Mouse (Mus musculus): Measurements from ENCODE around the gene Cyb5d1.

The Cyb5d1 gene

DNA sequence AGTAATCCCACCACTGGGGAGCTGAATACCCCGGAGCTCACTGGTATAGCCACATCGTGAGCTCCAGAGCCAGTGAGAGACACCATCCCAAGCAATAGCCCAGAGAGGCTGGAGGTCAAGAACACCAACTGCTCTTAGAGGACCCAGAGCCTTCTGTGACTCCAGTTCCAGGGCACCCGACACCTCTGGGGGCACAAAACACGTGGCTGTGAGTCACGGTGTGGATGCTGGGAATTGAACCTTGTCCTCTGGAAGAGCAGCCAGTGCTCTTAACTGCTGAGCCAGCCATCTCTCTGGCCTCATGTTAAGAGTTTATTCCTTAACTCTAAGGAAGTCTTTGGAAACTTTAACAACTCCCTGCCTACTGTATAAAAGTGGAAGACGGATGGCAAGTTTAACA lies 10.5 kb downstream of the Cyb5d1 start:
- POLR2A ChIA-PET: interaction anchor here in 2 of 4 experiments (0.8 to 1.6 kb wide), 3 partner anchors 8 to 150 kb away, joined by 3 read pairs; partner anchors contain the start of gene Cyb5d1 (in 1 of the 2)
- CTCF ChIA-PET: no interaction called here

DNA sequence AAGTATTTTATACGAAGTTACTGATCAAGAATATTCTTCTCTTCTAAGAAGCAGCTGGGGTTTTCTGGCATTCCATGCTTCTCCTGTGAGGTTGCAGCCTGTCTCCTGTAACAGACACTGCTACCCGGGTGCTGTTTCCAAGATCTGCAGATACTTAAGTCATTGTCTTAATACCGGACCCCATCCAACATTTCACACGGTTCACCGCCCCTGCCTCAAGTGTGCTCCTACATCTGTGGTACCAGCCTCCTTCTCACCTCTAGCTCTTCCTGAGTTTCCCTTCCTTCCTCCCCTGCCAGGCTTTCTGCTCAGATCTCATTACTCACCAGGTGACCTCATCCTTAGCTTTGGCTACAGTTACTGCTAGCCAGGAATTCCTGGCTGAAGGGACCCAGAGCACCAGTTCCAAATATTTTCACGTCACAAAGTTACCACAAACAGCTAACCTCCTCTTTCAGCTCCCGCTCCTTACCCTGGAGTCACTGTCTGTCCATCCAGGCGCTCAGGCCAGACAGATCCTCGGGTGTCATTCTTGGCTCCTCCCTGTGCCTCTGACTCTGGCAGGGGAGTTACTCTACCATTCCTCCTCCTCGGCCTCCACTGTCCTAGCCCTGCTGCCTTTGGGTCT lies 12.8 kb downstream of the Cyb5d1 start:
- POLR2A ChIA-PET: interaction anchor here in 3 of 4 experiments (0.5 to 1.9 kb wide), 7 partner anchors 13 to 259 kb away, joined by 3 to 8 read pairs (median 3); partner anchors contain the start of genes Cntrob (in 1 of the 3), Cyb5d1 (in 1 of the 3), Efnb3 (in 1 of the 3) and Trappc1 (in 1 of the 3)
- CTCF ChIA-PET: interaction anchor here in 2 of 4 experiments (0.6 to 2.3 kb wide), 3 partner anchors 34 to 131 kb away, joined by 3 to 7 read pairs (median 6); no protein-coding TSS in a partner anchor

DNA sequence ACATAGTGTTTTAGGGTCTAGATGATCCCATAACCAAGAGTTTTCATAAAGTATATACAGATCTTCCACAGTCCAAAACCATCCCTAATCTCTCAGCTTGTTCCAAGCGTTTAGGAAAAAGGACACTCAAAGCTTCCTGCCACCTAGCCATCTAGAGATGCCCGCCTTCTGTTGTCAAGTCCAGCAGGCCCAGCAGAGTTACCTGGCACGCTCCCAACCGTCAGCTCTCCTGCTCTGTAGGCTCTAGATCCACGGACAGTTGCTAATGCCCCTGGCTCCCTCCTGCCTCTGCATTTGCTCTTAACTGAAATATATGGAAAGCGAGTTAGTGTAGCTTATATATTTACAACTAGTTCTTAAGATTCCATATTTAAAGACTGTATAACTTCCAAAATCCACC lies 14.1 kb downstream of the Cyb5d1 start:
- ChIA-PET CTCF (interaction anchor here in 1 of 4 experiments (0.7 to 2.3 kb wide), 2 partner anchors 110 to 112 kb away, joined by 3 to 6 read pairs; no protein-coding TSS in a partner anchor), POLR2A (interaction anchor here in 2 of 4 experiments (0.7 to 1.9 kb wide), 11 partner anchors 9 to 146 kb away, joined by 3 to 8 read pairs (median 4); partner anchors contain the start of genes Cyb5d1 (in 2 of the 2), Cntrob (in 1 of the 2), Naa38 (in 1 of the 2) and Trappc1 (in 1 of the 2))

DNA sequence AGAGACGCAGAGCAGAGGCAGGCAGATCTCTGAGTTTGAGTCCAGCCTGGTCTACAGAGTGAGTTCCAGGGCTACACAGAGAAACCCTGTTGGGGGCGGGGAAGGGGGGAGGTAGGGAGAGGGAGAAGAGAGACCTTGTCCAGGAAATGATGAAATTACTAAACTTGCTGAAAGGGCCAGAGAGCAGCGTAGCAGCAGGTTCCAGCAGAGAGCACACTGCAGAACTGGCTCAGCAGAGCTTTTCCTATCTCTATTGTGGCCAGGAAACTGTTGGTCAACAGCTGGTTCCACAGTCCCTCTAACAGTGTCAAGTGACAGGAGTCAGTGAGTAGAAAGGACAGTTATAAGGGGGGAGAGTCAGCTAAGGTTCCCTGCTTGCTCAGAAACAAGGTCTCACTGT lies 15.8 kb downstream of the Cyb5d1 start:
- ChIA-PET POLR2A (interaction anchor here in 2 of 4 experiments (0.7 to 1.4 kb wide), 4 partner anchors 30 to 201 kb away, joined by 3 to 7 read pairs (median 4); partner anchors contain the start of gene Kcnab3 (in 1 of the 2)), CTCF (interaction anchor here in 2 of 4 experiments (0.5 to 0.8 kb wide), 4 partner anchors 17 to 130 kb away, joined by 3 read pairs; no protein-coding TSS in a partner anchor)

DNA sequence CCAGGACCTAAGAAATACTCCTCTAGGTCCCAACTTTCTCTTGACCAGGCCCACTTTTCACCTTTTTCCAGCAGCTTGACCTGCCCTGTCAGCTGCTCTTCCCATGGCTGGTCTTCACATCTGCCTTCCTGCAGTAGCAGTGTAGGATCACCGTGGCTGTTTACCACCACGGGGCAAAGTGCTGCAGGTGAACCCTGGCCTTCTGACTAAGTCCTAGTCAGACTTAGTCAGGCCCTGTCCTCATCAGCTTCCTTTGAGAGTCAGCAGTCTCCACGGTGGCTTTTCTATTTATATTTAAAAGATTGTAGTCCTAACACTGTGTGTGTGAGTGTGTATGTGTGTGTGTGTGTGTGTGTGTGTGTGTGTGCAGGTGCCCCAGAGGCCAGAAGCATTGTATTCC lies 17.7 kb downstream of the Cyb5d1 start:
- ChIA-PET POLR2A (interaction anchor here in 1 of 4 experiments (0.6 to 0.8 kb wide), 2 partner anchors 52 to 206 kb away, joined by 3 read pairs; partner anchors contain the start of gene Kcnab3), CTCF (interaction anchor here in 3 of 4 experiments (0.6 to 1.2 kb wide), 5 partner anchors 97 to 348 kb away, joined by 3 read pairs; no protein-coding TSS in a partner anchor)

DNA sequence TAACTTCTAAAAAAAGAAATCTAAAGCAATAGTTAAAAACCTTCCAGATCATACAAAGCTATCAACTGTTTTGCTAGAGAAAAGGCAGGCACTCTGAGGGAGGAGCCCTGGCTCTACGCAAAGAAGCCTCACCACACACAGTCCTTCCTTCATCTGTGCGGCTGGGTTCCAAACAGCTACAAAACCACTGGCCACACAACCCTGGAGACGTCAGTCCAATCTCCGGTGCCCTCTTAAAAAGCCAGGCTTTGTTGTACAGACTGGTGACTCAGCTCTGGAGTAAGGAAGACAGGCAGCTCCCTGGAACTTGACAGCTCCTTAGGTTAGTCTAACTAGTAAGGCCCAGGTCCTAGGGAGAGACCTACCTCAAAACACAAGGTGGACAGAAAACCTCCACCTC lies 19.8 kb downstream of the Cyb5d1 start:
- ChIA-PET POLR2A (interaction anchor here in 3 of 4 experiments (0.5 to 1.4 kb wide), 4 partner anchors 9 to 220 kb away, joined by 3 to 6 read pairs (median 4); partner anchors contain the start of gene Kcnab3 (in 1 of the 3)), CTCF (interaction anchor here in 2 of 4 experiments (0.7 to 1.0 kb wide), 2 partner anchors 13 to 138 kb away, joined by 3 to 6 read pairs; no protein-coding TSS in a partner anchor)

DNA sequence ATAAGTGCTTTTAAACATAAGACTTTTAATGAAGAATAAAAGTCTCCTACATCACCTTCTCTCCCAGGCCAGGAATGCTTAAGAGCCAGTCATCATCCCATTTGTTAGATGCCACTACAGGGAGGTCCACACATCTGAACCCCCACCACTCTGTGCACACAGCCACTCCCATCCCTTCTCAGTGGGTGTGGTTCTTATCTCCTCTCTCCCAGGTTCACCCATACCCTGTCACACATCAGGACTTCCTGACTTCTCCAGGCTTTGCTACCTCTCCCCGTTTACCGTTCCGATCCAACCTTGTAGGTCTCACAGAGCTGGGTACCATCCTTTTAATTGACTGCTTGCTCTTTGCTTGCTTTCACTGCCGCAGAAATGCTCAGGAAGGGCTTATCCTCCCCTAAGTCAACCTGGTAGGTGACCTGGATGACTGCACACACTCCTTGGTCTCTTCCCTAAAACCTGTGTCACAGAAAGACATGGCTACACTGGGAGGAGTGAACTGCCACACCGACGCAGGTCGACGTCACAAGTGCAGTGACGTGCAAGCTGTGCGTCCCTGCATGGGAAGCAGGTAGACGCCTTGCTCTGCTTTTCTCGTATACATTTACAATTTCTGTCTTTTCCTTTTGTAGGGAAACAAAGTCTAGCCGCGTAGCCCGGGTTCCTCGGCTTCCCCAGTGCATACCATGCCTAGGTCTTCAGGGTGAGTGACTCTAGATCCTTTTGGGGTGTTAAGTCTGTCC lies 22.0 kb downstream of the Cyb5d1 start:
- CTCF ChIA-PET: interaction anchor here in 3 of 4 experiments (0.5 to 2.2 kb wide), 10 partner anchors 10 to 140 kb away, joined by 3 to 8 read pairs (median 5); partner anchors contain the start of genes Cyb5d1 (in 1 of the 3) and Naa38 (in 1 of the 3)
- POLR2A ChIA-PET: interaction anchor here in 3 of 4 experiments (0.8 to 1.8 kb wide), 11 partner anchors 10 to 116 kb away, joined by 3 to 6 read pairs (median 3); partner anchors contain the start of genes Cntrob (in 2 of the 3), Trappc1 (in 2 of the 3), Cyb5d1 (in 1 of the 3) and Naa38 (in 1 of the 3)

DNA sequence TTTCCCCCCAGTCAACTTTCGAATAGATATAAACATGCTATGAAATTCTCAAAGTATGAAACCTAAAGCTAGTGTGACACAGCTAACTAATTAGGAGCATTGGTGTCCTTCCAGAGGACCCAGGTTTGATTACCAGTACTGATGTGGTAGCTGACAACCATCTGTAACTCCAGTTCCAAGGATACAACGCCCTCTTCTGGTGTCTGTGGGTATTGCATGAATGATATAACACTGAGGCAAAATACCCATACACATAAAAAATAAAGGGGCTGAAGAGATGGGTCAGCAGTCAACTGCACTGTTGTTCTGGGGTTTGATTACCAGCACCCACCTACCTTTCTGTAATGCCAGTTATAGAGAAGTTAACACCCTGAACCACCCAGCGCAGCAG lies 22.7 kb downstream of the Cyb5d1 start:
- POLR2A ChIA-PET: interaction anchor here in 2 of 4 experiments (0.7 to 1.8 kb wide), 12 partner anchors 8 to 116 kb away, joined by 3 to 6 read pairs (median 3); partner anchors contain the start of genes Cntrob (in 2 of the 2), Trappc1 (in 2 of the 2), Cyb5d1 (in 1 of the 2) and Kcnab3 (in 1 of the 2)
- CTCF ChIA-PET: interaction anchor here in 3 of 4 experiments (0.5 to 2.2 kb wide), 12 partner anchors 9 to 668 kb away, joined by 3 to 8 read pairs (median 4); partner anchors contain the start of genes Cyb5d1 (in 1 of the 3) and Naa38 (in 1 of the 3)

DNA sequence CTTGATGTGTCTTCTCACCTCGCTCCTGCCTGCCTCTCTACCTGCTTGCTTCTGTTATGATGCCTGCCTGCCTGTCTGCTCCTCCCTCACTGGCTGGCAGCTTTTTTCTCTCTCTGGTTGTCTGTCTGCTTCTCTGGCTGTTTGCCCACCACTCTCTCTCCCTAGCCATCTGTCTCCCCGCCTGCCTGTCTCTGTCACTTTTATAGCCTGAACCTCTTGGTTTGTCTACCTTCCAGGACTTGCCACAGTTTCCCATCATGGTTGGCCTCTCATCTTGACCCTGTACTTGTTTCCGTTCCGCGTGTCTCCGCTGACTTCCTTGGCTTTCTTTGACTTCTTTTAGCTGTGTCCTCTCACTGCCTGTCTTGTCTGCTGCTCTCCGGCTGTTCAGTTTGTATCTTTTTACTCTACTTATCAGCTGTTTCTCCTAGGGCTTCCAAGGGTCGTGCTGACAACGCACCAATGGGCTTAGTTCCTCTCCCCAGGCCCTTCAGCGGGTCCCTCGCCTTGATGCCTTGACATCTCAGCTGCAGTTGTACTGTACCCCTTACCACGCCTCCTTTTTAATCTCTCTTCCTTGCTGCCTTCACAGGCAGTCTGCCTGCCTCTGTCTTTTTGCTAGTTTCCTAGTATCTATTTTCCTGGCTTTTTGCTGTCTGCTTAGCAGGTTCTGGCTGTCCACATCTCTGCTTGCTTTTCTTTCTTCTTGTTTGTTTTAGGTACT lies 23.2 kb downstream of the Cyb5d1 start:
- CTCF ChIA-PET: interaction anchor here in 3 of 4 experiments (0.5 to 2.2 kb wide), 14 partner anchors 8 to 667 kb away, joined by 3 to 8 read pairs (median 4); no protein-coding TSS in a partner anchor
- POLR2A ChIA-PET: interaction anchor here in 2 of 4 experiments (0.7 to 1.8 kb wide), 13 partner anchors 9 to 115 kb away, joined by 3 to 6 read pairs (median 3); partner anchors contain the start of genes Cntrob (in 2 of the 2), Trappc1 (in 2 of the 2), Cyb5d1 (in 1 of the 2) and Kcnab3 (in 1 of the 2)

DNA sequence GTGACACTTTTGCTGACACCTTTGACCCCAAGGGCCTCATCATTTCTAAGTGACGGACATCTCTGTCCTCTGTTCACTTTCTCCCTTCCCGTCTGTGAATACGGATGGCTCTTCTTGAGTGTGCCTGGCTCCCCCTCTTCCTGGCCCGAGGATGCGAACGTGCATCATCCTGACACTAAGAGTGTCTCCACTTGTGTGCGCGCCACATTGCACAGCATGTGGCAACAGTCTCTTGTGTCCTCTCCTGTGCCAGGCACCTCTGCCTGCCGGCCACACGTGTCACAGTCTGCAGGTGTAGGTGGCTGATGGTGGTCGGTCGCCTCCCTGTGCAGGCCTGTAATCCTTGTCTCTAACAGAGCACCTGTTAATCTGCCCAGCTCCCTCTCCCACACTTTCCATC lies 23.8 kb downstream of the Cyb5d1 start:
- ChIA-PET POLR2A (interaction anchor here in 1 of 4 experiments (0.7 to 1.5 kb wide), 3 partner anchors 9 to 114 kb away, joined by 3 to 5 read pairs (median 4); no protein-coding TSS in a partner anchor), CTCF (interaction anchor here in 2 of 4 experiments (0.6 to 2.2 kb wide), 8 partner anchors 8 to 130 kb away, joined by 3 to 6 read pairs (median 5); no protein-coding TSS in a partner anchor)

DNA sequence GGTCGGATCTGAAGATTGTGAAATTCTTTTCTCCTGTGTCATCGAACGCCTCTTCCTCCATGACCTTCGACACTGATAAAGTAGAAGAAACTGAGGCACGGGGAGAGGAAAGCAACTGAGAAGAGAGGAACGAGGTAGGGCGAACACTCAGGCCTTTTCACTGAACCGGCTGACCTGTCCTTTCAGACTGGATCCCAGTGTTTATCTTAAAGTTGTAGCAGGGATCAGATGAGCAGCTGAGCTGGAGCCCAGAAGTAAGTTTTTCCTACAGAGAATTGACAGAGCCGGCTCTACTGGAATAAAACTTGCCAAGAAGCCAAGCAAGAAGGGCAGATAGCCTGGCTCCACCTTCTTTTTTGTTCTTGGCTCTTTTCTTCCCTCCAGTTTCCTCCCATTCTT lies 24.6 kb downstream of the Cyb5d1 start:
- POLR2A ChIA-PET: interaction anchor here in 1 of 4 experiments (1.0 to 1.1 kb wide), 2 partner anchors 30 to 45 kb away, joined by 3 to 6 read pairs; partner anchors contain the start of gene Kcnab3
- CTCF ChIA-PET: interaction anchor here in 1 of 4 experiments (0.7 kb wide), 1 partner anchor 96 kb away, joined by 9 read pairs; no protein-coding TSS in a partner anchor

DNA sequence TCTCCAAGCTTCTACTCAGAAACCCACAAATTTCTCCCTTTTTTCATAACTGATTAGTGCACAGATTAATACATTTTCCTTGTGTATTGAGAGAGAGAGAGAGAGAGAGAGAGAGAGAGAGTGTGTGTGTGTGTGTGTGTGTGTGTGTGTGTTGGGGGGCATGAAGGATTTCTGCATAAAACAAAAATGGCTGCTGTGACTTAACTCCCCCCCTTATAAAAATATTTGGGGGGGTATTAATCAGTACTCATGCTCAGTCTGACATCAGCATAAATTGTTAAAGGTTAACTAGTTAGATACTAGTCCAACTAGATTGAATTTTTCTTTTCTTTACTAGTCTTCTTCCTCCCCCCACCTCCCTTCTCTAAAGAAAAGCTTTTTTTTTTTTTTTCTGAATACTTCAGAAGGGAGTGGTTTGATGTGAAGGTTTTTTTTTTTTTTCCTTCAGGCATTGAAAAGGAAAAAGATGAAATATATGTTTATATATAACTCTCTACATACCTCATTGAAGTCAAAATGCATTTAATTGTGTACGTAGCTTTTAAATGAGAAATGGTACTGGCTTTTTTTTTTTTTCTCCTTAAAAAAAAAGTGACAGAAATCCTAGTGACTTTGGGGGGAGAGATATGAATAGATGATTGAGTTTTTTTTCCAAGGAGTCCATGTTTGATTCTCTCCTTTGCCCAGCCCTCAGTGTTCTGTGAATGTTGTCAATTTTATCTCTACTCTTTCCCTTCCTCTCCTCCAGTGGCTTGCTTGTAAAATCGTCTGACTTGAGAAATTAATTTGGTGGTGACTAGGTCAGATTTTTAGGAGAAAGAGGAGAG lies 25.2 kb downstream of the Cyb5d1 start:
- ChIA-PET POLR2A (interaction anchor here (0.5 to 1.2 kb wide), 13 partner anchors 10 to 679 kb away, joined by 3 to 6 read pairs (median 3); partner anchors contain the start of genes Cntrob (in 1 of the 4), Cyb5d1 (in 1 of the 4), Kcnab3 (in 1 of the 4) and Trappc1 (in 1 of the 4)), CTCF (interaction anchor here in 3 of 4 experiments (0.6 to 0.7 kb wide), 4 partner anchors 71 to 384 kb away, joined by 3 to 12 read pairs (median 6); no protein-coding TSS in a partner anchor)

DNA sequence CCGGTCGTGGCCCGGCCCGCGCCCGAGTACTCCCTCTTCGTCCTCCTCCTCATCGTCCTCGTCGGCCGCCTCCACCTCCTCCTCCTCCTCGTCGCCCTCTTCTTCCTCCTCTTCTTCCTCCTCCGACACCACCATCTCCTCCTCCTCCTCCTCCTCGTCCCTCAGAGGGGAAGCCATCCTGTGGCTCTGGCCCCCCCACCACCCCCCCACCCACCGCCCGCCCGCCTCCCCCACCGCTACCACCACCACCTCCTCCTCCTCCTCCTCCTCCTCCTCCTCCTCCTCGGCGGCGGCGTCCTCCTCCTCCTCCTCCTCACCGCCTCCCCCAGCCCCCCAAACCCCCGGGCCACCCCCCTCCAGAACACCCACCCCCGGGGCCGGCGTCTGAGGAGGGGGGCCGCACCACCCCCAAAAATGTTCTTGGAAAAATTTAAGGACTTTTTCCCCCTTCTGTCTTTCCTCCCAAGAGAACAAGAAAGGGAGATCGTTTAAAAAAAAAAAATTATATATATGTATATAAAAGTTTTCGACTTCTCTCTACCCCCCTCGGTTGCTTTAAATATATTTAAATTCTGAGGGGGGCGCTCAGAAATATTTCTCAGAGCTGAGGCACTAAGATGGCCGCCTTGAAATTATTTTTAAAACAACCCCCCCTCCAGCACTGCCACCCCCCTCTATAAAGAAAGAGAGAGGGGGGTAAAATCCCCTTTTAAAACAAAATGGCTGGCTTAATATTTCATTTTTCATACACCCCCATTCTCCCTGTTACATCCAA lies 26.0 kb downstream of the Cyb5d1 start, which contains the start of gene Chd3:
TSS of gene Chd3 (minus strand) at position 192 of the 775 bp plus-strand sequence.
- POLR2A ChIA-PET: interaction anchor here (0.5 to 3.5 kb wide), 18 partner anchors 9 to 469 kb away, joined by 3 to 28 read pairs (median 3); partner anchors contain the start of genes Cntrob (in 2 of the 4), Kcnab3 (in 2 of the 4), Trappc1 (in 2 of the 4) and Cyb5d1 (in 1 of the 4)
- CTCF ChIA-PET: interaction anchor here (0.6 to 0.7 kb wide), 6 partner anchors 206 to 945 kb away, joined by 3 to 4 read pairs (median 3); no protein-coding TSS in a partner anchor

DNA sequence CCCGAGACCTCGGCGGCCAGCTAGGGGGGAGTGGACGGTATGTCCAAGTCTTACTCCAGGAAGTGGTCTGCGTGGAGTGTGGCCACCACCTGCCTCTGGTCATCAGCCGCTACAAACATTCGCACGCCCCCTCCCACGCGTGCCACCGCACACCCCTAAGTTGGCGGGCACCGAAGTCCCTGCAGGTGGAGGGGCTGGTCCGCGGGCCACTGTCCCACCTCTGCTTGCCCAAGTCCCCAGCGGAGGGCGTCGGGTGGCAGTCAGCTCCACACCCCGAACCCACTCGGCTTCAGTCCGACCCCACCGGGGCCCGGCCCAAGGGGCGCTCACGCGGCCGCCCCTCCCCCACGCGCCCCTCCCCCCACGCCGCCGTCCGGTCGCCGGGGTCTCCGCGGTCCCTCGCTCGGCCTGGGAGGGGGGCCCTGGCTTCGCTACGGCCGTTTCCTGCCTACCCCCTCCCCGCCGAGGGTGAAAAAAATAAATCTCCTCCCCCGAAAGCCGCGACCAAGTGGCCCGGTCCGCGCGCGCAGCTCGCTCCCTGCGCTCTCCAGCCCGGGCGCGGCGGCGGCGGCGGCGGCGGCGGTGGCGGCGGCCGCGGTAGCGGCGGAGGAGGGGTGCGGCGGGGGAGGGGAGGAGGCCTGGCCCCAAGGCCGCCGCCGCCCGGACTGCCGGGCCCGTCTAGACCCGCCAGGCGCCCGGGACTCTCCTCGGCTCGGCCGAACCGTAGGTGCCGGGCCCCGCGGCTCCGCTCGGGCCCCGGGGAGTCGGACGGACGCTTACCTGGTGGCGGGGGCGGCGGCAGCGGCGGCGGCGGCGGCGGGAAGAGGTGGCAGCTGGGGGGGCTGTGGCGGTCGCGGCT lies 26.8 kb downstream of the Cyb5d1 start:
- POLR2A ChIA-PET: interaction anchor here (0.6 to 3.5 kb wide), 17 partner anchors 11 to 470 kb away, joined by 3 to 28 read pairs (median 3); partner anchors contain the start of genes Cntrob (in 3 of the 4), Trappc1 (in 3 of the 4), Cyb5d1 (in 1 of the 4) and Kcnab3 (in 1 of the 4)
- CTCF ChIA-PET: interaction anchor here in 3 of 4 experiments (0.6 to 0.7 kb wide), 7 partner anchors 64 to 946 kb away, joined by 3 to 6 read pairs (median 3); no protein-coding TSS in a partner anchor
